Mouse (Mus musculus) macrophage (primary cell): ENCODE results near the gene Gm49342. TPM values are rescaled to one million over a fixed set of nuclear protein-coding genes. Genes with fewer than 3 reads are reported as not detected.
A peak's percentile ranks its signal among the peaks of the same experiment; 100 is the strongest.
"Not testable (repeated sequence)": the region's sequence is repeated elsewhere in the genome, so short reads cannot be mapped to it uniquely, and the experiment has no call there.

Experiments
- H3K27ac ChIP-seq: fragments of 350-480 bp; formaldehyde crosslinking; 2 replicates; pipeline ENCODE4 v1.9.0; 2021
- H3K36me3 ChIP-seq: fragments of 350-480 bp; formaldehyde crosslinking; 2 replicates; pipeline ENCODE4 v1.9.0; 2021; ENCODE audit errors: inconsistent target
- H3K4me3 ChIP-seq: fragments of 350-480 bp; formaldehyde crosslinking; 2 replicates; pipeline ENCODE4 v1.9.0; 2021; ENCODE audit errors: inconsistent target
- H3K79me2 ChIP-seq: fragments of 350-480 bp; formaldehyde crosslinking; 2 replicates; pipeline ENCODE4 v1.9.0; 2021; ENCODE audit errors: inconsistent target
- WGBS: methylation state at CpG from one replicate; pipeline ENCODE4 v1.1.7; 2026; ENCODE audit warnings: inconsistent platforms; ENCODE audit not compliant: missing documents; 5-methylcytosine and 5-hydroxymethylcytosine counted together
- polyA plus RNA-seq: library from polyadenylated mRNA; stranded (reverse); fragments of 250-400 nt; gene quantifications from 3 replicates; pipeline ENCODE4 v1.2.4, GENCODE M21; 2018; ENCODE audit warnings: inconsistent platforms

Gm49342 gene
- polyA plus RNA-seq, 1 experiment from 2014 or later, result 377 TPM

- peaks cover 10% of the 10 kb centered on the region; the same call in 1 of the 2 replicates for H3K36me3 ChIP-seq
- 25% methylated on average over 15 of the region's 19 CpGs for WGBS
- H3K27ac ChIP-seq, result peak within 1 kb of the TSS; percentile 17; the same call in 1 of the 2 replicates
- not testable (repeated sequence) for H3K79me2 ChIP-seq, H3K4me3 ChIP-seq
These were observed 11.7 kb downstream of the Gm49342 start, which contains the start of gene Pnp2 for GRCm38 (mm10) chr14:50955942-50956508. TSS of gene Pnp2 (plus strand) at chr14:50955992.

- 82% methylated on average over 6 of the region's 6 CpGs for WGBS
- H3K4me3 ChIP-seq, H3K36me3 ChIP-seq, H3K79me2 ChIP-seq, H3K27ac ChIP-seq: not testable (repeated sequence)
These were observed 12.4 kb downstream of the Gm49342 start for GRCm38 (mm10) chr14:50956724-50957123.

- H3K4me3 ChIP-seq, H3K36me3 ChIP-seq, H3K27ac ChIP-seq, H3K79me2 ChIP-seq: not testable (repeated sequence)
- WGBS, result 80% methylated on average over 3 of the region's 3 CpGs
These were observed 12.8 kb downstream of the Gm49342 start for GRCm38 (mm10) chr14:50957146-50957545.

- H3K4me3 ChIP-seq, H3K79me2 ChIP-seq, H3K27ac ChIP-seq, H3K36me3 ChIP-seq: not testable (repeated sequence)
- WGBS, result 77% methylated on average over 5 of the region's 5 CpGs
These were observed 14.1 kb downstream of the Gm49342 start for GRCm38 (mm10) chr14:50958289-50958995.

GRCm38 (mm10) chr14:50968216-50968980 lies 24.1 kb downstream of the Gm49342 start:
- H3K79me2 ChIP-seq, result no peaks in the 10 kb centered on the region
- H3K36me3 ChIP-seq, result no peaks in the 10 kb centered on the region
- no peak overlapping the region for H3K27ac ChIP-seq
- no peak overlapping the region for H3K4me3 ChIP-seq
- 84% methylated on average over 5 of the region's 5 CpGs for WGBS

- 77% methylated on average over 1 of the region's 1 CpGs for WGBS
- H3K27ac ChIP-seq, result no peak overlapping the region
- H3K4me3 ChIP-seq, result no peak overlapping the region
- H3K36me3 ChIP-seq, result no peaks in the 10 kb centered on the region
- no peaks in the 10 kb centered on the region for H3K79me2 ChIP-seq
These were observed 24.7 kb downstream of the Gm49342 start for GRCm38 (mm10) chr14:50969041-50969440.

GRCm38 (mm10) chr14:50969558-50970544 lies 25.5 kb downstream of the Gm49342 start:
- 47% methylated on average over 12 of the region's 12 CpGs for WGBS
- no peaks in the 10 kb centered on the region for H3K79me2 ChIP-seq
- no peaks in the 10 kb centered on the region for H3K36me3 ChIP-seq
- no peak overlapping the region for H3K27ac ChIP-seq
- H3K4me3 ChIP-seq, result no peak overlapping the region

GRCm38 (mm10) chr14:50970822-50971221 lies 26.5 kb downstream of the Gm49342 start:
- Histone ChIP-seq H3K36me3 (no peaks in the 10 kb centered on the region), H3K4me3 (no peak overlapping the region), H3K79me2 (no peaks in the 10 kb centered on the region), H3K27ac (no peak overlapping the region)
- 0% methylated on average over 1 of the region's 1 CpGs for WGBS

- not testable (repeated sequence) for H3K36me3 ChIP-seq, H3K4me3 ChIP-seq, H3K79me2 ChIP-seq, H3K27ac ChIP-seq
- 93% methylated on average over 4 of the region's 5 CpGs for WGBS
These were observed 28.7 kb downstream of the Gm49342 start for GRCm38 (mm10) chr14:50973054-50973453.

GRCm38 (mm10) chr14:50973700-50974099 lies 29.4 kb downstream of the Gm49342 start:
- Histone ChIP-seq H3K36me3 (no peaks in the 10 kb centered on the region), H3K4me3 (no peak overlapping the region), H3K27ac (no peak overlapping the region), H3K79me2 (no peaks in the 10 kb centered on the region)
- WGBS, result 77% methylated on average over 4 of the region's 4 CpGs

GRCm38 (mm10) chr14:50975001-50975400 lies 30.7 kb downstream of the Gm49342 start:
- no peak overlapping the region for H3K4me3 ChIP-seq
- no peaks in the 10 kb centered on the region for H3K79me2 ChIP-seq
- no peak overlapping the region for H3K27ac ChIP-seq
- no peaks in the 10 kb centered on the region for H3K36me3 ChIP-seq
- 86% methylated on average over 5 of the region's 5 CpGs for WGBS

GRCm38 (mm10) chr14:50976674-50977073 lies 32.4 kb downstream of the Gm49342 start:
- Histone ChIP-seq H3K36me3 (no peaks in the 10 kb centered on the region), H3K79me2 (no peaks in the 10 kb centered on the region), H3K27ac (no peak overlapping the region), H3K4me3 (no peak overlapping the region)
- 40% methylated on average over 9 of the region's 9 CpGs for WGBS

GRCm38 (mm10) chr14:50978451-50978850 lies 34.1 kb downstream of the Gm49342 start:
- H3K27ac ChIP-seq, result not testable (repeated sequence)
- WGBS, result 52% methylated on average over 6 of the region's 6 CpGs

GRCm38 (mm10) chr14:50979631-50980030 lies 35.3 kb downstream of the Gm49342 start:
- Histone ChIP-seq H3K79me2 (no peaks in the 10 kb centered on the region), H3K27ac (no peak overlapping the region), H3K36me3 (no peaks in the 10 kb centered on the region)

More at GRCm38 (mm10) chr14:50978451-50978850, 34.1 kb downstream of the Gm49342 start:
- not testable (repeated sequence) for H3K4me3 ChIP-seq, H3K79me2 ChIP-seq, H3K36me3 ChIP-seq

More at GRCm38 (mm10) chr14:50979631-50980030, 35.3 kb downstream of the Gm49342 start:
- H3K4me3 ChIP-seq, result no peak overlapping the region
